Mouse (Mus musculus) liver, postnatal 0 days (tissue): Measurements from ENCODE around the gene Hist1h2af. TPM values are rescaled to one million over a fixed set of nuclear protein-coding genes. Genes with fewer than 3 reads are reported as not detected.
"Not testable (repeated sequence)": the region's sequence is repeated elsewhere in the genome, so short reads cannot be mapped to it uniquely, and the experiment has no call there.

Experiments
- ATAC-seq: fragments of 200-750 bp; cut with Nextera tagmentation; 2 replicates; pipeline ENCODE4 v1.8.0; 2017; ENCODE audit warnings: mild to moderate bottlenecking, moderate library complexity
- DNase-seq: peaks from one replicate; pipeline ENCODE4 v3.0.0-alpha.2; 2016
- H3K27ac ChIP-seq: fragments of 300-500 bp; sonication (generic); 2 replicates; pipeline ENCODE4 v1.5.1; 2014; ENCODE audit warnings: antibody characterized with exemption, moderate library complexity, mild to moderate bottlenecking, low read depth
- H3K27me3 ChIP-seq: fragments of 300-500 bp; sonication (generic); 2 replicates; pipeline ENCODE4 v1.6.1; 2014; ENCODE audit warnings: low read length, control low read depth, mixed read lengths; ENCODE audit not compliant: insufficient read depth
- H3K36me3 ChIP-seq: fragments of 300-500 bp; sonication (generic); replicated peaks from 2 replicates; pipeline ENCODE4 v1.6.1; 2014; ENCODE audit warnings: mild to moderate bottlenecking, control low read depth, low read length, moderate library complexity, mixed read lengths; ENCODE audit not compliant: insufficient read depth
- H3K4me1 ChIP-seq: fragments of 300-500 bp; sonication (generic); 2 replicates; pipeline ENCODE4 v1.6.1; 2014; ENCODE audit warnings: antibody characterized with exemption, mild to moderate bottlenecking, control low read depth; ENCODE audit not compliant: insufficient read depth
- H3K4me2 ChIP-seq: fragments of 300-500 bp; sonication (generic); 2 replicates; pipeline ENCODE4 v1.6.1; 2014; ENCODE audit warnings: low read depth, mild to moderate bottlenecking, low read length, moderate library complexity, mixed read lengths
- H3K4me3 ChIP-seq: fragments of 300-500 bp; sonication (generic); 2 replicates; pipeline ENCODE4 v1.5.1; 2014; ENCODE audit warnings: low read depth, low read length
- H3K9ac ChIP-seq: fragments of 300-500 bp; sonication (generic); replicated peaks from 2 replicates; pipeline ENCODE4 v1.6.1; 2014; ENCODE audit warnings: mild to moderate bottlenecking, moderate library complexity
- H3K9me3 ChIP-seq: fragments of 300-500 bp; sonication (generic); 2 replicates; pipeline ENCODE4 v1.6.1; 2016; ENCODE audit warnings: mild to moderate bottlenecking, control low read depth, low read length, mixed read lengths
- CTCF ChIP-seq: sonication (generic); IDR thresholded peaks from 2 replicates; pipeline ENCODE4 v1.5.1; 2016; ENCODE audit warnings: antibody characterized with exemption, low read depth
- EP300 ChIP-seq: IDR thresholded peaks from 2 replicates; pipeline ENCODE4 v1.6.1; 2016; ENCODE audit warnings: antibody characterized with exemption, low read depth, mild to moderate bottlenecking
- WGBS: fragments of 180-500 bp; shearing (Covaris S2); extraction: QIAGEN DNeasy Blood & Tissue Kit; methylation state at CpG from one replicate; pipeline ENCODE4 v1.1.7; 2014; ENCODE audit not compliant: insufficient replicate concordance; 5-methylcytosine and 5-hydroxymethylcytosine counted together
- polyA plus RNA-seq: library from polyadenylated mRNA; unstranded; fragments of >200 nt; fragmentation: Nextera tagmentation; extraction: Ambion mirVana; gene quantifications from 2 replicates; pipeline ENCODE4 v1.2.1, GENCODE M21; 2015

Gene Hist1h2af
- polyA plus RNA-seq, 1 experiment from 2014 or later, result 9.8 TPM

DNA sequence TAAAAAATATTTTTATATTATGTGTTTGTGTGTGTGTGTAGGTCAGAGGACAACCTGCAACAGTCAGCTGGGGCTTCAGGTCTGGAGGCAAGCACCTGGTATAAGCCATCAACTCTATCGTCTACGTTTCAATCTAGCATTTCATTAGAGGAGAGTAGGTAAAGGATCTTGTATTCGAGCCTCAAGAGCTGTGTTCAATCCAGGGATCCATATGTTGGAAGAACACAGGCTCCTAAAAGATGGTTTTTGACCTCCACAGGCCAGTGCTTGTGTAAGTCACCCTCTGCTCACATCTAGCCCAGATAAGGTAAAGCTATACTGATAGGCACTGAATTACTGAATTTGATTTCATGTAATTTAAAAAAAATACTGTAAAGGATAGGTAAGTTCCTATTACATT lies 23.2 kb downstream of the Hist1h2af start:
- Histone ChIP-seq H3K27ac (peak overlapping the region; percentile 97), H3K4me3 (peak overlapping the region; percentile 64), H3K27me3 (no peaks in the 10 kb centered on the region), H3K36me3 (no peaks in the 10 kb centered on the region), H3K4me2 (peak overlapping the region; percentile 90), H3K9me3 (no peaks in the 10 kb centered on the region), H3K9ac (peak overlapping the region; percentile 10; the same call in 1 of the 2 replicates), H3K4me1 (peaks cover 8% of the 10 kb centered on the region)
- DNase-seq (no peak), ATAC-seq (no peak)
- WGBS, result 63% methylated on average over 3 of the region's 3 CpGs
- no peak for TF ChIP-seq EP300

- H3K27me3 ChIP-seq, H3K36me3 ChIP-seq, DNase-seq, H3K9me3 ChIP-seq, H3K4me1 ChIP-seq, H3K4me3 ChIP-seq, ATAC-seq: not testable (repeated sequence)
- 35% methylated on average over 2 of the region's 2 CpGs for WGBS
- Histone ChIP-seq H3K27ac (peak overlapping the region; percentile 46), H3K9ac (peak overlapping the region; percentile 39), H3K4me2 (peak overlapping the region; percentile 55)
Measured at GRCm38 (mm10) chr13:23560699-23561098, 27.0 kb downstream of the Hist1h2af start.

GRCm38 (mm10) chr13:23561531-23561882 lies 27.8 kb downstream of the Hist1h2af start:
- not testable (repeated sequence) for H3K9me3 ChIP-seq, DNase-seq, H3K4me1 ChIP-seq, H3K36me3 ChIP-seq, H3K27me3 ChIP-seq
- Histone ChIP-seq H3K4me3 (peak overlapping the region; percentile 43), H3K27ac (peak overlapping the region; percentile 99), H3K9ac (peak overlapping the region; percentile 72), H3K4me2 (peak overlapping the region; percentile 83; the same call in 1 of the 2 replicates)
- peak; percentile 0; the same call in 1 of the 2 replicates for ATAC-seq
- WGBS, result 0% methylated on average over 2 of the region's 5 CpGs

DNA sequence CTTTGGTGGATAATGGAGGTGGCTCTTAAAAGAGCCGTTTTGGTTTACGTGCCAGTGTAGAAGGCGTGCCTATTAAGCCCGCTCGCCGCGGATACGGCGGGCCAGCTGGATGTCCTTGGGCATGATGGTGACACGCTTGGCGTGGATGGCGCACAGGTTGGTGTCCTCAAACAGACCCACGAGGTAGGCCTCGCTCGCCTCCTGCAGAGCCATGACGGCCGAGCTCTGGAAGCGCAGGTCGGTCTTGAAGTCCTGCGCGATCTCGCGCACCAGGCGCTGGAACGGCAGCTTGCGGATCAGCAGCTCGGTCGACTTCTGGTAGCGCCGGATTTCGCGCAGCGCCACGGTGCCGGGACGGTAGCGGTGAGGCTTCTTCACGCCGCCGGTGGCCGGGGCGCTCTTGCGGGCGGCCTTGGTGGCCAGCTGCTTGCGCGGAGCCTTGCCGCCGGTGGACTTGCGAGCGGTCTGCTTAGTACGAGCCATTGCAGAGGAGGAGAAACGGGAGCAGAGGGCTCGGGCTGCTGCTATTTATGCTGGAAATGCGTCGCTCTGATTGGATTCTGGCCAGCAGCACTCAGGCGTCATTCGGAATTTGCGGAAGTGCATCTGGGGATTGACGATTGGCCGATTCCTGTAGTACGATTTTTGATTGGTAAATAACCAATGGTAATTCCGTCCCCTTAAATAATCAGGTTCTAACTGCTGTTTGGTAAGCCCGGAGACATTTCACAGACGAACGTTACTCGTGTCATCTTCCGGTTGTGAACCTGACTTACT lies 28.4 kb downstream of the Hist1h2af start, which contains the start of gene Hist1h3e:
Gene Hist1h3e (minus strand): TSS at position 487 of the 777 bp plus-strand sequence.
- not testable (repeated sequence) for H3K9me3 ChIP-seq, H3K4me1 ChIP-seq, H3K36me3 ChIP-seq, H3K27me3 ChIP-seq
- Histone ChIP-seq H3K27ac (peak within 1 kb of the TSS; percentile 99), H3K4me2 (peak within 1 kb of the TSS; percentile 83), H3K9ac (peak within 1 kb of the TSS; percentile 72), H3K4me3 (peak within 1 kb of the TSS; percentile 43)
- peak; percentile 80; the same call in 1 of the 2 replicates for TF ChIP-seq EP300
- peak; percentile 91 for ATAC-seq
- peak; percentile 95 for DNase-seq
- WGBS, result under 1% methylated on average over 48 of the region's 67 CpGs

DNA sequence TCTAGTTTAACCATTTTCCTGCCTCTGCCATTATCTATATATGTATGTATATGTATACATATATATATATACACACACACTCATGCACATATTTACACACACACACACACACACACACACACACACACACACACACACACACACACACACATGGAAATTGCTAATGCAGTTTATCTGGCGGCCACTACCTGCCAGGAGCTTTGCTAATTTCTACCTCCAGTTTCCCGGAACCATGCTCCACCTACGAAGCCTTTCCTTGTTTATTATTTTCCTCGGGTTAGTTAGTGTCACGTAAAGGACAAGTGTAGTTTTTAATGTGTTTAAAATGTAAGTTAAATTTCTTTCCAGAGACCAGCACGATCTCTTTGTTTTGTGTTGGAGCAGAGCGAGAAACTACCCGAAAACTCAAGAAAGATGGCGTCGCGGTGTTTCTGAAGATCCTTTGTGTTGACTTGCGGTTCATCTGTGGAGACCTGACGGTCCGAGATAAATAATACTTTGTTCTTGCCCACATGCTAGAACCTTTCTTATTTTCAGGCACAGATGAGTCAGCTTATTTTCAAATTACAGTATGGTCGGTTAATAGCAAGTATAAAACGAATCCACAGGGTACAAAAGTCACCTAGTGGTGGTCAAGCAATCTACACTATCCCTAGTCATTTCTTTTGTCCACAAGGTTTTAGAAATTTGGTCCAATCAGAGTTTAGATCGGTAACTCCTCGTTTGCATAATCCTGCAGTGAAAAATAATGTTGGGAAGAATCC lies 29.2 kb downstream of the Hist1h2af start:
- Histone ChIP-seq H3K27me3 (no peaks in the 10 kb centered on the region), H3K4me1 (peaks cover 7% of the 10 kb centered on the region), H3K9ac (peak overlapping the region; percentile 65), H3K4me2 (peak overlapping the region; percentile 83), H3K4me3 (peak overlapping the region; percentile 43), H3K36me3 (no peaks in the 10 kb centered on the region), H3K27ac (peak overlapping the region; percentile 99), H3K9me3 (no peaks in the 10 kb centered on the region)
- ATAC-seq (peak; percentile 30), DNase-seq (no peak)
- 3% methylated on average over 18 of the region's 18 CpGs for WGBS
- TF ChIP-seq CTCF, result peak; percentile 69
- peak; percentile 73 for TF ChIP-seq EP300

DNA sequence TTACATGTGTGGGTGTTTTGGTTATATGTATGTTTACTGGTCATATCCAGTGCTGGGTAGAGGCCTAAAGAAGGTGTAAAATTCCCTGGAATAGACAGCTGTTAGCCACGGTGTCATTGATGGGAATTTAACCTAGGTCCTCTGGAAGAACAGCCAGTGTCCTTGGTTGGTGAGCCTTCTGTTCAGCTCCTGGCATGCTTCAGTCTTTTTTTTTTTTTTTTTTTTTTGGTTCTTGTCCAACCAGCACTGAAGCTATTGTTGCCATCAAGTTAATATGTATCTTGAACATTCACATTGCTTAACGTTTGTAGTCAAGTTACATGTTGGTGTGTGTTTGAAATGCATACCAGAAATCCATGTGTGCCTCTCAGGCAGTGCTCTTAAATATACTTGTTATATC lies 30.8 kb downstream of the Hist1h2af start:
- no peak for TF ChIP-seq CTCF
- TF ChIP-seq EP300, result no peak
- Histone ChIP-seq H3K4me3 (no peak overlapping the region), H3K27me3 (no peaks in the 10 kb centered on the region), H3K36me3 (no peaks in the 10 kb centered on the region), H3K9me3 (no peaks in the 10 kb centered on the region), H3K4me2 (no peak overlapping the region), H3K4me1 (peaks cover 7% of the 10 kb centered on the region), H3K27ac (no peak overlapping the region), H3K9ac (no peak overlapping the region)
- DNase-seq (no peak), ATAC-seq (no peak)
- WGBS, result 76% methylated on average over 2 of the region's 2 CpGs
